Mouse (Mus musculus) natural killer cell, adult 2 months (primary cell): ENCODE results near the gene Plk4.
"Not testable (repeated sequence)": the region's sequence is repeated elsewhere in the genome, so short reads cannot be mapped to it uniquely, and the experiment has no call there.

Experiments
- DNase-seq, 2 experiments: peaks; one replicate each; pipeline ENCODE4 v3.0.0; 2022; ENCODE audit warnings: low spot score in 2 of 2

The Plk4 gene

GRCm38 (mm10) chr3:40799530-40800372, at the start of gene Plk4:
Gene Plk4 (plus strand): TSS chr3:40800019.
- DNase-seq: peak; percentile 96 to 97

- DNase-seq: no peak
Measured at GRCm38 (mm10) chr3:40760746-40761145, 39.1 kb upstream of the Plk4 start.

GRCm38 (mm10) chr3:40761312-40761711, 38.5 kb upstream of the Plk4 start:
- no peak for DNase-seq

GRCm38 (mm10) chr3:40793783-40794182, 6.0 kb upstream of the Plk4 start:
- DNase-seq: no peak

- no peak for DNase-seq
Measured at GRCm38 (mm10) chr3:40798054-40798453, 1.8 kb upstream of the Plk4 start.

GRCm38 (mm10) chr3:40798500-40798899, 1.3 kb upstream of the Plk4 start:
- peak; percentile 48 to 68 for DNase-seq

GRCm38 (mm10) chr3:40800373-40800823, 579 bp downstream of the Plk4 start:
- DNase-seq: no peak

- no peak for DNase-seq
Measured at GRCm38 (mm10) chr3:40806871-40807270, 7.1 kb downstream of the Plk4 start.

- no peak for DNase-seq
Measured at GRCm38 (mm10) chr3:40808686-40809085, 8.9 kb downstream of the Plk4 start.

- DNase-seq: no peak
Measured at GRCm38 (mm10) chr3:40809894-40810293, 10.1 kb downstream of the Plk4 start.

- DNase-seq: no peak
Measured at GRCm38 (mm10) chr3:40813275-40813674, 13.5 kb downstream of the Plk4 start.

- not testable (repeated sequence) for DNase-seq
Measured at GRCm38 (mm10) chr3:40845521-40845920, 45.7 kb downstream of the Plk4 start.

- peak; percentile 94 to 97 for DNase-seq
Measured at GRCm38 (mm10) chr3:40846473-40846956, 46.7 kb downstream of the Plk4 start, which contains the start of gene Mfsd8. Gene Mfsd8 (minus strand): TSS chr3:40846886.

GRCm38 (mm10) chr3:40846957-40847017, 47.0 kb downstream of the Plk4 start, which contains the start of gene Abhd18:
Gene Abhd18 (plus strand): TSS chr3:40846970.
- DNase-seq: not testable (repeated sequence)

- DNase-seq: peak; percentile 50 to 57
Measured at GRCm38 (mm10) chr3:40847018-40847417, 47.2 kb downstream of the Plk4 start.

- DNase-seq: not testable (repeated sequence)
Measured at GRCm38 (mm10) chr3:40847936-40848335, 48.1 kb downstream of the Plk4 start.

GRCm38 (mm10) chr3:40853123-40853738, 53.4 kb downstream of the Plk4 start:
- not testable (repeated sequence) for DNase-seq
